Mouse (Mus musculus) liver, embryonic 14.5 days (tissue): Measurements from ENCODE around the gene Rhbdd1.

Experiments
- CTCF ChIP-seq: IDR thresholded peaks from 2 replicates; pipeline ENCODE4 v1.5.1; 2016; ENCODE audit warnings: antibody characterized with exemption, low read depth, control low read depth
- EP300 ChIP-seq: IDR thresholded peaks from 2 replicates; pipeline ENCODE4 v1.6.1; 2016; ENCODE audit warnings: antibody characterized with exemption, low read depth

DNA sequence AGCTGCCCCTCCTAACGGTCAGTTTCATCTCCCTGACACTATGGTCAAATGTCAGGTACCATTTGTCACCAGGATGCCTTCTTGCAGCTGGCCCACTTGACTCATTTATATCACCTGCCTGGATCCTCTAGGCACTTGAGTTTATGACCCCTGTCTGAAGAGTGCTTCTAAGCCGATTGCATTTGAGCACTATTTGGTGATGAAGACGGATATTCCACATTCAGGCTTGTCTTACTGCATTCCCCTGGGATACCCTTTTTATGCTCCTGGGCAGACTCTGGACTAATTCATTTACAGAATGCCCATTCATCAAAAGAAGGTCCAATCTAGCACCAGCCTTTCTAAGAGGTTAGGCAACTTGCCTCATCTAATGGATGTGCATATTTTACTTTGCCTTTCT, 11.8 kb upstream of the Rhbdd1 start:
- TF ChIP-seq CTCF (no peak), EP300 (no peak)
